9 mouse cellular contexts compared by ENCODE assay signal in genomic region chr17:87036141-87037073, GRCm38 (mm10). TPM values are rescaled to one million over a fixed set of nuclear protein-coding genes. Genes with fewer than 3 reads are reported as not detected.
A peak's percentile ranks its signal among the peaks of the same experiment; 100 is the strongest.
DNase-seq lines count a peak whose midpoint lies in the region; ATAC-seq and TF ChIP-seq lines count a peak whose summit lies in the region.
"Had no signal": no experiment of that assay in that cellular context is flagged by ENCODE, and none has a peak within 500 bp of the region (broad histone marks: within the 10 kb centered on the region; RNA-seq: fewer than 3 reads in every experiment).

No protein-coding gene starts in this region.

- H3K4me1 ChIP-seq in stomach, postnatal 0 days (replicated peaks; ENCODE audit: control insufficient read depth, insufficient read depth) = no peaks in the 10 kb centered on the region
- H3K4me1 ChIP-seq: midbrain, embryonic 12.5 days had no signal

- 0 out of 2 replicates have a peak, but pooled peaks cover 3% of the 10 kb centered on the region for H3K36me3 ChIP-seq in stomach, postnatal 0 days (ENCODE audit: control insufficient read depth, insufficient read depth, low read length)

- TF ChIP-seq CTCF in layer of hippocampus, adult 2 months (conservative IDR thresholded peaks at IDR 0.05) = peak; percentile 89
- peak; percentile 87 for TF ChIP-seq CTCF in stomach, postnatal 0 days (IDR thresholded peaks at IDR 0.05; ENCODE audit: low read depth)

- H3K4me3 ChIP-seq in layer of hippocampus, adult 2 months = no peak overlapping the region
- H3K4me3 ChIP-seq in stomach, postnatal 0 days (ENCODE audit: low read depth, low read length) = no peak overlapping the region
- H3K4me3 ChIP-seq: midbrain, embryonic 12.5 days had no signal

- H3K9me3 ChIP-seq in stomach, postnatal 0 days (ENCODE audit: control insufficient read depth, low read length) = no peaks in the 10 kb centered on the region
- H3K9me3 ChIP-seq: midbrain, embryonic 12.5 days had no signal

- no peak overlapping the region for H3K27ac ChIP-seq in layer of hippocampus, adult 2 months
- no peak overlapping the region for H3K27ac ChIP-seq in stomach, postnatal 0 days (replicated peaks)
- H3K27ac ChIP-seq: midbrain, embryonic 12.5 days had no signal

- 51% methylated on average over 10 of the region's 10 CpGs for WGBS in stomach, postnatal 0 days

- peak; percentile 37 to 74 for DNase-seq in adrenal gland, adult (ENCODE audit: inconsistent age in 2 of 2, low spot score in 1 of 2)
- no peak for DNase-seq in adrenal gland, adult 2 months
- DNase-seq in layer of hippocampus, adult 2 months (ENCODE audit: low spot score in 2 of 2) = peak in 1 of 2 experiments; percentile 45
- no peak for DNase-seq in layer of hippocampus, adult 9-10 months (ENCODE audit: low spot score)
- peak; percentile 34 for DNase-seq in adrenal gland, postnatal 25 days
- DNase-seq in kidney, postnatal 10 days = peak; percentile 51
- peak; percentile 48 for DNase-seq in stomach, postnatal 0 days (ENCODE audit: low spot score)
- DNase-seq in urinary bladder, postnatal 36 days (ENCODE audit: low spot score in 2 of 2) = no peak

- H3K4me2 ChIP-seq in stomach, postnatal 0 days (replicated peaks; ENCODE audit: low read depth) = no peak overlapping the region
- H3K4me2 ChIP-seq: midbrain, embryonic 12.5 days had no signal

- no peak for TF ChIP-seq EP300 in stomach, postnatal 0 days (optimal IDR thresholded peaks at IDR 0.05)

- peak; percentile 66; the same call in 1 of the 2 replicates for ATAC-seq in stomach, postnatal 0 days (ENCODE audit: low FRiP score, low TSS enrichment)

- H3K27me3 ChIP-seq in stomach, postnatal 0 days (ENCODE audit: control insufficient read depth, insufficient read depth, low read length) = no peaks in the 10 kb centered on the region
- H3K27me3 ChIP-seq: midbrain, embryonic 12.5 days had no signal

- H3K9ac ChIP-seq in stomach, postnatal 0 days (ENCODE audit: low read length) = no peak overlapping the region
- H3K9ac ChIP-seq: midbrain, embryonic 12.5 days had no signal

RNA-seq across cellular contexts. Expression of gene Cript, which starts 11.1 kb away (rescaled TPM):
- 10 to 100 TPM; 62.2 to 72.8 TPM for total RNA-seq in adrenal gland, adult 2 months (2021)
- polyA plus RNA-seq in adrenal gland, adult 2 months (2012; rRNA removed) = 1.9 and 2.2 TPM in 2 replicates
- total RNA-seq in layer of hippocampus, adult 2 months (2021) = 10 to 100 TPM; 52.3 to 52.5 TPM
- total RNA-seq in adrenal gland, postnatal 25 days (2021) = 67.1 and 68.5 TPM in 2 replicates
- polyA plus RNA-seq in stomach, postnatal 0 days (2015; fragmentation: Nextera tagmentation; extraction: Ambion mirVana) = 138 and 140 TPM in 2 replicates

RNA-seq across cellular contexts. Expression of gene Pigf, which starts 11.2 kb away (rescaled TPM):
- 10 to 100 TPM; 11.6 to 18.8 TPM for total RNA-seq in adrenal gland, adult 2 months (2021)
- 0.58 and 1.6 TPM in 2 replicates for polyA plus RNA-seq in adrenal gland, adult 2 months (2012; rRNA removed)
- 10 to 100 TPM; 15.0 to 18.1 TPM for total RNA-seq in layer of hippocampus, adult 2 months (2021)
- 14.0 and 15.4 TPM in 2 replicates for total RNA-seq in adrenal gland, postnatal 25 days (2021)
- 49.4 and 50.2 TPM in 2 replicates for polyA plus RNA-seq in stomach, postnatal 0 days (2015; fragmentation: Nextera tagmentation; extraction: Ambion mirVana)

Comparison
In these comparisons a context has a peak if more than half of its experiments do, and no peak if none do; other contexts are left out.
1. DNase-seq: peak in adrenal gland, adult (2 of 2), adrenal gland, postnatal 25 days (single experiment), kidney, postnatal 10 days (single experiment) and stomach, postnatal 0 days (single experiment); none in adrenal gland, adult 2 months (single experiment), layer of hippocampus, adult 9-10 months (single experiment) and urinary bladder, postnatal 36 days (0 of 2).